Mouse (Mus musculus): ENCODE measurements around the gene Atoh1. TPM values are rescaled to one million over a fixed set of nuclear protein-coding genes. Genes with fewer than 3 reads are reported as not detected.

Gene Atoh1
- polyA plus RNA-seq, 1 experiment = not detected

- no peaks in the 10 kb centered on the region for H3K36me3 ChIP-seq (ENCODE audit: control insufficient read depth, insufficient read depth)
- no peaks in the 10 kb centered on the region for H3K79me3 ChIP-seq (ENCODE audit: low read depth)
- no peak overlapping the region for H3K4me3 ChIP-seq (ENCODE audit: insufficient read depth, poor library complexity, severe bottlenecking)
- TF ChIP-seq MYOG (IDR thresholded peaks at IDR 0.05; ENCODE audit: control insufficient read depth, extremely low read depth, insufficient read length) (no peak), FOSL1 (IDR thresholded peaks at IDR 0.05; ENCODE audit: insufficient read depth, low read length, poor library complexity, severe bottlenecking) (no peak), USF1 (IDR thresholded peaks at IDR 0.05; ENCODE audit: low read depth) (no peak), CTCF (IDR thresholded peaks at IDR 0.05; ENCODE audit: control insufficient read depth, insufficient read depth, insufficient read length) (no peak), MAX (IDR thresholded peaks at IDR 0.05) (no peak), MYOD1 (IDR thresholded peaks at IDR 0.05; ENCODE audit: control insufficient read depth, insufficient read length, low read depth) (no peak), CEBPB (IDR thresholded peaks at IDR 0.05; ENCODE audit: low read depth) (no peak)
- no peak overlapping the region for H3ac ChIP-seq (ENCODE audit: control insufficient read depth, insufficient read length, low read depth)
- H3K27me3 ChIP-seq (ENCODE audit: control insufficient read depth, insufficient read depth, insufficient read length) = peaks cover 20% of the 10 kb centered on the region
- no peaks in the 10 kb centered on the region for H3K79me2 ChIP-seq (ENCODE audit: control insufficient read depth, insufficient read depth)
Measured at GRCm38 (mm10) chr6:64731621-64732320, 2.8 kb downstream of the Atoh1 start.

- peaks cover 20% of the 10 kb centered on the region for H3K27me3 ChIP-seq (ENCODE audit: control insufficient read depth, insufficient read depth, insufficient read length)
- H3ac ChIP-seq (ENCODE audit: control insufficient read depth, insufficient read length, low read depth) = no peak overlapping the region
- H3K79me3 ChIP-seq (ENCODE audit: low read depth) = no peaks in the 10 kb centered on the region
- TF ChIP-seq MYOG (IDR thresholded peaks at IDR 0.05; ENCODE audit: control insufficient read depth, extremely low read depth, insufficient read length) (no peak), CEBPB (IDR thresholded peaks at IDR 0.05; ENCODE audit: low read depth) (no peak), USF1 (IDR thresholded peaks at IDR 0.05; ENCODE audit: low read depth) (no peak), MAX (IDR thresholded peaks at IDR 0.05) (no peak), MYOD1 (IDR thresholded peaks at IDR 0.05; ENCODE audit: control insufficient read depth, insufficient read length, low read depth) (no peak), CTCF (IDR thresholded peaks at IDR 0.05; ENCODE audit: control insufficient read depth, insufficient read depth, insufficient read length) (no peak), FOSL1 (IDR thresholded peaks at IDR 0.05; ENCODE audit: insufficient read depth, low read length, poor library complexity, severe bottlenecking) (no peak)
- H3K36me3 ChIP-seq (ENCODE audit: control insufficient read depth, insufficient read depth) = no peaks in the 10 kb centered on the region
- H3K4me3 ChIP-seq (ENCODE audit: insufficient read depth, poor library complexity, severe bottlenecking) = no peak overlapping the region
- H3K79me2 ChIP-seq (ENCODE audit: control insufficient read depth, insufficient read depth) = no peaks in the 10 kb centered on the region
Measured at GRCm38 (mm10) chr6:64733311-64733710, 4.4 kb downstream of the Atoh1 start.

GRCm38 (mm10) chr6:64734441-64735320 lies 5.8 kb downstream of the Atoh1 start:
- Histone ChIP-seq H3ac (ENCODE audit: control insufficient read depth, insufficient read length, low read depth) (no peak overlapping the region), H3K4me3 (ENCODE audit: insufficient read depth, poor library complexity, severe bottlenecking) (no peak overlapping the region), H3K79me2 (ENCODE audit: control insufficient read depth, insufficient read depth) (no peaks in the 10 kb centered on the region), H3K79me3 (ENCODE audit: low read depth) (no peaks in the 10 kb centered on the region), H3K27me3 (ENCODE audit: control insufficient read depth, insufficient read depth, insufficient read length) (peaks cover 15% of the 10 kb centered on the region), H3K36me3 (ENCODE audit: control insufficient read depth, insufficient read depth) (no peaks in the 10 kb centered on the region)
- TF ChIP-seq MAX (IDR thresholded peaks at IDR 0.05) (no peak), USF1 (IDR thresholded peaks at IDR 0.05; ENCODE audit: low read depth) (no peak), CTCF (IDR thresholded peaks at IDR 0.05; ENCODE audit: control insufficient read depth, insufficient read depth, insufficient read length) (no peak), MYOD1 (IDR thresholded peaks at IDR 0.05; ENCODE audit: control insufficient read depth, insufficient read length, low read depth) (no peak), MYOG (IDR thresholded peaks at IDR 0.05; ENCODE audit: control insufficient read depth, extremely low read depth, insufficient read length) (no peak), CEBPB (IDR thresholded peaks at IDR 0.05; ENCODE audit: low read depth) (no peak), FOSL1 (IDR thresholded peaks at IDR 0.05; ENCODE audit: insufficient read depth, low read length, poor library complexity, severe bottlenecking) (no peak)

- TF ChIP-seq MYOG (IDR thresholded peaks at IDR 0.05; ENCODE audit: control insufficient read depth, extremely low read depth, insufficient read length) (no peak), CEBPB (IDR thresholded peaks at IDR 0.05; ENCODE audit: low read depth) (no peak), MYOD1 (IDR thresholded peaks at IDR 0.05; ENCODE audit: control insufficient read depth, insufficient read length, low read depth) (no peak), FOSL1 (IDR thresholded peaks at IDR 0.05; ENCODE audit: insufficient read depth, low read length, poor library complexity, severe bottlenecking) (no peak), CTCF (IDR thresholded peaks at IDR 0.05; ENCODE audit: control insufficient read depth, insufficient read depth, insufficient read length) (no peak), MAX (IDR thresholded peaks at IDR 0.05) (no peak), USF1 (IDR thresholded peaks at IDR 0.05; ENCODE audit: low read depth) (no peak)
- Histone ChIP-seq H3ac (ENCODE audit: control insufficient read depth, insufficient read length, low read depth) (no peak overlapping the region), H3K79me2 (ENCODE audit: control insufficient read depth, insufficient read depth) (no peaks in the 10 kb centered on the region), H3K36me3 (ENCODE audit: control insufficient read depth, insufficient read depth) (no peaks in the 10 kb centered on the region), H3K79me3 (ENCODE audit: low read depth) (no peaks in the 10 kb centered on the region), H3K27me3 (ENCODE audit: control insufficient read depth, insufficient read depth, insufficient read length) (peaks cover 8% of the 10 kb centered on the region), H3K4me3 (ENCODE audit: insufficient read depth, poor library complexity, severe bottlenecking) (no peak overlapping the region)
Measured at GRCm38 (mm10) chr6:64736317-64736716, 7.4 kb downstream of the Atoh1 start.

GRCm38 (mm10) chr6:64742915-64743489 lies 14.1 kb downstream of the Atoh1 start:
- no peaks in the 10 kb centered on the region for H3K79me3 ChIP-seq (ENCODE audit: low read depth)
- no peak overlapping the region for H3K4me3 ChIP-seq (ENCODE audit: insufficient read depth, poor library complexity, severe bottlenecking)
- H3ac ChIP-seq (ENCODE audit: control insufficient read depth, insufficient read length, low read depth) = no peak overlapping the region
- no peaks in the 10 kb centered on the region for H3K79me2 ChIP-seq (ENCODE audit: control insufficient read depth, insufficient read depth)
- no peaks in the 10 kb centered on the region for H3K27me3 ChIP-seq (ENCODE audit: control insufficient read depth, insufficient read depth, insufficient read length)
- TF ChIP-seq USF1 (IDR thresholded peaks at IDR 0.05; ENCODE audit: low read depth) = no peak
- no peak for TF ChIP-seq FOSL1 (IDR thresholded peaks at IDR 0.05; ENCODE audit: insufficient read depth, low read length, poor library complexity, severe bottlenecking)
- TF ChIP-seq MYOG (IDR thresholded peaks at IDR 0.05; ENCODE audit: control insufficient read depth, extremely low read depth, insufficient read length) = no peak
- TF ChIP-seq CEBPB (IDR thresholded peaks at IDR 0.05; ENCODE audit: low read depth) = no peak
- no peak for TF ChIP-seq CTCF (IDR thresholded peaks at IDR 0.05; ENCODE audit: control insufficient read depth, insufficient read depth, insufficient read length)
- no peak for TF ChIP-seq MYOD1 (IDR thresholded peaks at IDR 0.05; ENCODE audit: control insufficient read depth, insufficient read length, low read depth)
- no peaks in the 10 kb centered on the region for H3K36me3 ChIP-seq (ENCODE audit: control insufficient read depth, insufficient read depth)
